9 mouse cellular contexts compared by ENCODE assay signal in genomic region chr11:78465116-78465515, GRCm38 (mm10). TPM values are rescaled to one million over a fixed set of nuclear protein-coding genes. Genes with fewer than 3 reads are reported as not detected.
DNase-seq lines count a peak whose midpoint lies in the region; TF ChIP-seq lines count a peak whose summit lies in the region.
"Had no signal": no experiment of that assay in that cellular context is flagged by ENCODE, and none has a peak within 500 bp of the region (broad histone marks: within the 10 kb centered on the region; RNA-seq: fewer than 3 reads in every experiment).

No protein-coding gene starts in this region.

- no peaks in the 10 kb centered on the region for H3K36me3 ChIP-seq in embryonic facial prominence, embryonic 10.5 days (replicated peaks)
- no peaks in the 10 kb centered on the region for H3K36me3 ChIP-seq in limb, embryonic 10.5 days

- DNase-seq in layer of hippocampus, adult 9-10 months (ENCODE audit: low spot score): peak; percentile 13
- DNase-seq in layer of hippocampus, adult 9-11 months: no peak
- DNase-seq in embryonic facial prominence, embryonic 10.5 days (ENCODE audit: low spot score): peak; percentile 28
- no peak for DNase-seq in limb, embryonic 10.5 days (ENCODE audit: low spot score)
- DNase-seq in cerebellum, adult 9-11 months: no peak
- no peak for DNase-seq in gastrocnemius, postnatal 4 days (ENCODE audit: low spot score in 2 of 2)
- no peak for DNase-seq in thymus, postnatal 10 days (ENCODE audit: low spot score in 2 of 2)

- H3K4me1 ChIP-seq in embryonic facial prominence, embryonic 10.5 days: peaks cover 29% of the 10 kb centered on the region
- peaks cover 36% of the 10 kb centered on the region for H3K4me1 ChIP-seq in limb, embryonic 10.5 days
- peaks cover 11% of the 10 kb centered on the region for H3K4me1 ChIP-seq in olfactory bulb, adult 2 months (ENCODE audit: control insufficient read depth, insufficient read depth, low read length)

- WGBS in embryonic facial prominence, embryonic 10.5 days: 47% methylated on average over 9 of the region's 9 CpGs
- 54% methylated on average over 9 of the region's 9 CpGs for WGBS in limb, embryonic 10.5 days
- 29% methylated on average over 9 of the region's 9 CpGs for WGBS in olfactory bulb, adult 2 months

- no peak for TF ChIP-seq CTCF in olfactory bulb, adult 2 months (IDR thresholded peaks at IDR 0.05; ENCODE audit: insufficient read depth, low read depth, low read length)

- TF ChIP-seq POLR2A in olfactory bulb, adult 2 months (IDR thresholded peaks at IDR 0.05; ENCODE audit: insufficient read depth, low read depth, low read length): no peak

- H3K9me3 ChIP-seq in embryonic facial prominence, embryonic 10.5 days: peaks cover 5% of the 10 kb centered on the region; the same call in 1 of the 2 replicates
- no peaks in the 10 kb centered on the region for H3K9me3 ChIP-seq in limb, embryonic 10.5 days (replicated peaks)

- no peaks in the 10 kb centered on the region for H3K27me3 ChIP-seq in embryonic facial prominence, embryonic 10.5 days (replicated peaks; ENCODE audit: low read depth, poor library complexity, severe bottlenecking)
- no peaks in the 10 kb centered on the region for H3K27me3 ChIP-seq in limb, embryonic 10.5 days (ENCODE audit: low read depth, poor library complexity, severe bottlenecking)

- peak overlapping the region; percentile 94 for H3K27ac ChIP-seq in embryonic facial prominence, embryonic 10.5 days (replicated peaks)
- H3K27ac ChIP-seq in limb, embryonic 10.5 days: peak overlapping the region; percentile 93
- H3K27ac ChIP-seq in olfactory bulb, adult 2 months (ENCODE audit: insufficient read depth, low read depth, low read length): no peak overlapping the region

- H3K4me3 ChIP-seq in embryonic facial prominence, embryonic 10.5 days: peak overlapping the region; percentile 74
- peak overlapping the region; percentile 71 for H3K4me3 ChIP-seq in limb, embryonic 10.5 days
- H3K4me3 ChIP-seq in olfactory bulb, adult 2 months (ENCODE audit: insufficient read depth, low read depth, low read length): peak overlapping the region; percentile 72

RNA-seq across cellular contexts. Expression of gene Slc46a1, which starts 0.4 kb away (rescaled TPM):
- 14.9 and 18.4 TPM in 2 replicates for polyA plus RNA-seq in embryonic facial prominence, embryonic 10.5 days (2016; fragmentation: Nextera tagmentation; extraction: Ambion mirVana)
- 15.0 and 18.1 TPM in 2 replicates for polyA plus RNA-seq in limb, embryonic 10.5 days (2016; fragmentation: Nextera tagmentation; extraction: Ambion mirVana)
- polyA plus RNA-seq in olfactory bulb, adult 2 months (2012; ENCODE audit: insufficient read depth, insufficient read length, low replicate concordance, missing spikeins): not detected in 2 replicates
- 1 to 10 TPM; 2.7 to 4.9 TPM for total RNA-seq in gastrocnemius, postnatal 4 days (2021)

RNA-seq across cellular contexts. Expression of gene Sarm1, which starts 32.4 kb away (rescaled TPM):
- polyA plus RNA-seq in embryonic facial prominence, embryonic 10.5 days (2016; fragmentation: Nextera tagmentation; extraction: Ambion mirVana): 5.0 and 6.0 TPM in 2 replicates
- polyA plus RNA-seq in limb, embryonic 10.5 days (2016; fragmentation: Nextera tagmentation; extraction: Ambion mirVana): 2.3 and 2.5 TPM in 2 replicates
- polyA plus RNA-seq in olfactory bulb, adult 2 months (2012; ENCODE audit: insufficient read depth, insufficient read length, low replicate concordance, missing spikeins): not detected in 2 replicates
- total RNA-seq in gastrocnemius, postnatal 4 days (2021): 1 to 10 TPM in 1 of 2 experiments, under 1 TPM in 1; 0.93 to 1.2 TPM

RNA-seq across cellular contexts. Expression of gene Vtn, which starts 33.8 kb away (rescaled TPM):
- 16.3 and 16.7 TPM in 2 replicates for polyA plus RNA-seq in embryonic facial prominence, embryonic 10.5 days (2016; fragmentation: Nextera tagmentation; extraction: Ambion mirVana)
- 0.11 TPM in 1 of 2 replicates, not detected in the other for polyA plus RNA-seq in limb, embryonic 10.5 days (2016; fragmentation: Nextera tagmentation; extraction: Ambion mirVana)
- polyA plus RNA-seq in olfactory bulb, adult 2 months (2012; ENCODE audit: insufficient read depth, insufficient read length, low replicate concordance, missing spikeins): not detected in 2 replicates
- 10 to 100 TPM; 23.8 to 27.4 TPM for total RNA-seq in gastrocnemius, postnatal 4 days (2021)

RNA-seq across cellular contexts. Expression of gene Sebox, which starts 38.1 kb away (rescaled TPM):
- polyA plus RNA-seq in embryonic facial prominence, embryonic 10.5 days (2016; fragmentation: Nextera tagmentation; extraction: Ambion mirVana): not detected in 2 replicates
- not detected in 2 replicates for polyA plus RNA-seq in limb, embryonic 10.5 days (2016; fragmentation: Nextera tagmentation; extraction: Ambion mirVana)
- polyA plus RNA-seq in olfactory bulb, adult 2 months (2012; ENCODE audit: insufficient read depth, insufficient read length, low replicate concordance, missing spikeins): not detected in 2 replicates
- total RNA-seq in gastrocnemius, postnatal 4 days (2021): not detected

RNA-seq across cellular contexts. Expression of gene Slc13a2, which starts 43.1 kb away (rescaled TPM):
- polyA plus RNA-seq in embryonic facial prominence, embryonic 10.5 days (2016; fragmentation: Nextera tagmentation; extraction: Ambion mirVana): not detected in 2 replicates
- polyA plus RNA-seq in limb, embryonic 10.5 days (2016; fragmentation: Nextera tagmentation; extraction: Ambion mirVana): not detected in 2 replicates
- polyA plus RNA-seq in olfactory bulb, adult 2 months (2012; ENCODE audit: insufficient read depth, insufficient read length, low replicate concordance, missing spikeins): not detected in 2 replicates
- total RNA-seq in gastrocnemius, postnatal 4 days (2021): not detected
- total RNA-seq: layer of hippocampus, postnatal 14 days had no signal

Comparison
In these comparisons a context has a peak if more than half of its experiments do, and no peak if none do; other contexts are left out.
1. DNase-seq: peak in layer of hippocampus, adult 9-10 months (single experiment) and embryonic facial prominence, embryonic 10.5 days (single experiment); none in layer of hippocampus, adult 9-11 months (single experiment), limb, embryonic 10.5 days (single experiment), cerebellum, adult 9-11 months (single experiment), gastrocnemius, postnatal 4 days (0 of 2) and thymus, postnatal 10 days (0 of 2).
2. RNA of gene Slc46a1, which starts 0.4 kb away (polyA plus RNA-seq): 15.0 to 18.1 TPM in limb, embryonic 10.5 days and 14.9 to 18.4 TPM in embryonic facial prominence, embryonic 10.5 days; not detected in olfactory bulb, adult 2 months; every median in the first group is over 10 times any median in the second.
3. Peak in every context shown above with its lines, with median percentiles within 50 percentile points of each other: H3K4me3 ChIP-seq.